Mouse (Mus musculus) left cerebral cortex, adult 8-10 months (tissue): ENCODE measurements around the gene Slc19a1. TPM values are rescaled to one million over a fixed set of nuclear protein-coding genes. Genes with fewer than 3 reads are reported as not detected.

Experiments
- DNase-seq, 2 experiments: peaks; one replicate each; pipeline ENCODE4 v3.0.0; 2022; ENCODE audit warnings: low spot score in 2 of 2
- total RNA-seq, 4 experiments: library from RNA; stranded (reverse); gene quantifications; 2 replicates each; pipeline ENCODE4 v1.2.4; 2022

The Slc19a1 gene
- total RNA-seq, 4 experiments from 2014 or later = 20.0 to 24.7 (median 22.1) TPM

- peak; percentile 84 to 93 for DNase-seq
Measured at GRCm38 (mm10) chr10:77032591-77033322, 716 bp downstream of the Slc19a1 start.

- peak; percentile 45 to 67 for DNase-seq
Measured at GRCm38 (mm10) chr10:77033323-77034025, 1.4 kb downstream of the Slc19a1 start.

GRCm38 (mm10) chr10:77035487-77035886 is 3.4 kb downstream of the Slc19a1 start:
- peak; percentile 50 to 90 for DNase-seq

GRCm38 (mm10) chr10:77038579-77039174 is 6.6 kb downstream of the Slc19a1 start:
- no peak for DNase-seq

GRCm38 (mm10) chr10:77048196-77048595 is 16.2 kb downstream of the Slc19a1 start:
- no peak for DNase-seq

GRCm38 (mm10) chr10:77048606-77049005 is 16.6 kb downstream of the Slc19a1 start:
- DNase-seq = no peak

- no peak for DNase-seq
Measured at GRCm38 (mm10) chr10:77056768-77057167, 24.7 kb downstream of the Slc19a1 start.

- no peak for DNase-seq
Measured at GRCm38 (mm10) chr10:77061426-77061825, 29.4 kb downstream of the Slc19a1 start.

- no peak for DNase-seq
Measured at GRCm38 (mm10) chr10:77062393-77063010, 30.5 kb downstream of the Slc19a1 start.

GRCm38 (mm10) chr10:77064239-77064638 is 32.2 kb downstream of the Slc19a1 start:
- no peak for DNase-seq

GRCm38 (mm10) chr10:77064659-77065058 is 32.6 kb downstream of the Slc19a1 start:
- no peak for DNase-seq

- no peak for DNase-seq
Measured at GRCm38 (mm10) chr10:77068469-77068868, 36.4 kb downstream of the Slc19a1 start.

- DNase-seq = peak in 1 of 2 experiments; percentile 34
Measured at GRCm38 (mm10) chr10:77070072-77070471, 38.0 kb downstream of the Slc19a1 start.

- no peak for DNase-seq
Measured at GRCm38 (mm10) chr10:77074276-77074974, 42.4 kb downstream of the Slc19a1 start.

GRCm38 (mm10) chr10:77078456-77078855 is 46.4 kb downstream of the Slc19a1 start:
- DNase-seq = no peak

- no peak for DNase-seq
Measured at GRCm38 (mm10) chr10:77078961-77079360, 46.9 kb downstream of the Slc19a1 start.

- DNase-seq = peak; percentile 35 to 52
Measured at GRCm38 (mm10) chr10:77082453-77082852, 50.4 kb downstream of the Slc19a1 start.

GRCm38 (mm10) chr10:77082921-77083320 is 50.9 kb downstream of the Slc19a1 start:
- no peak for DNase-seq

- DNase-seq = no peak
Measured at GRCm38 (mm10) chr10:77084568-77084967, 52.5 kb downstream of the Slc19a1 start.

GRCm38 (mm10) chr10:77089336-77089735 is 57.3 kb downstream of the Slc19a1 start:
- no peak for DNase-seq

GRCm38 (mm10) chr10:77090063-77090462 is 58.0 kb downstream of the Slc19a1 start:
- no peak for DNase-seq
